Mouse (Mus musculus) right cerebral cortex, postnatal 10 days (tissue): ENCODE measurements around the gene Zfp287.
"Not testable (repeated sequence)": the region's sequence is repeated elsewhere in the genome, so short reads cannot be mapped to it uniquely, and the experiment has no call there.

ENCODE experiments used
- DNase-seq, 2 experiments: peaks; one replicate each; pipeline ENCODE4 v3.0.0; 2021; ENCODE audit warnings: low spot score in 2 of 2

Zfp287 gene

DNA sequence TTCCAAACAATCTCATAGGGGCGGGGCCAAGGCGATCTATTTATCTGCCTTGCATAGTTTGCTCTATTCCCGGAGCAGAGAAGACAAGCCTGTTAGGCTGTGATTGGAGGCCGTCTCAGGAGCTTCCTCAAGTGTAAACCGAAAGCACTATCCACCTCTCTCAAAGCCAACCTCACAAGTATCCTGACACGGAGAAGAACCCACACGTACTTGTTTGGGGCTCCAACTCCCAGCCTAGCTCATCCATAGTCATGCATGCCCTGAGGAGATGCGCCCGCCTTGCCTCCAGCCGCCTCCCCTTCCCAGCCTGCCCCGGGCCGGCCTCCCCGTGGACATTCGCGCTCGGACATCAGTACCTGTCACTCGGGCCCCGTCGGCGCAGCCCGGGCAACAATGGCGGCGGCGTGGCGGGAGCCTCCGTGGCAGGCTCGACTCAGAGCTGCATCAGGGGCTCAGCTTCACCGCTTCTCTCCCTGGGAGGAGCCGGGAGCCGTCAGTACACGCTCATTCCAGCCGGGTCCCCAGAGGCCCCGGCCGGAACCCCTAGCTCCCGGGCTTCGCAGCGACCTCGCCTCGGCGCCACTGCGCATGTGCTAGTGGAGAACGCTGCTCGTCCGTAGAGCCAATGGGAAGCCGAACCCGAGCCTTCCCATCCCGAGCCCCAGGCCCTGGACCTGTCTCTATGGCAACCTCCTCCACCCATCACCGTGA is at the start of gene Zfp287:
Gene Zfp287, minus strand, starts transcription at position 595 of the 711 bp plus-strand sequence.
- DNase-seq, result peak; percentile 95 to 97

DNA sequence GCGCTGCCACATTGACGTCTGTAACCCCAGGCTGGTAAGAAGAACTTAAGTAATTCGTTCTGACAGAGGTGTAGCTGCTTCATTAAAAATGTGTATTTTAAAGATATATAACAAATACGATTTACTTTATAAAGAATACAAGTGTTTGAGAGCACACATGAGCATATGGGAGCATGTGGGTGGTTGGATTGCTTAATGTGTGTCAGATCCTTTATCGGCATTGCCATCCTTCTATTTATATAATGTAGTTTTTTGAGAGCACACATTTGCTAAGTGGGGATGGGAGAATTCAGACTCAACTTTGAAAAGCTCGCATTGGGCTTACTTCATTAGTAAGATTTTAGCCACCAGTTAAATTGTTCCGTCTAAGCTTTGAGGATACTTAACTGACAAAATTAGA is 44.8 kb upstream of the Zfp287 start:
- no peak for DNase-seq

- no peak for DNase-seq
These were observed 29.2 kb upstream of the Zfp287 start for GRCm38 (mm10) chr11:62760755-62761457.

GRCm38 (mm10) chr11:62758491-62758890 is 26.8 kb upstream of the Zfp287 start:
- no peak for DNase-seq

- DNase-seq, result no peak
These were observed 26.2 kb upstream of the Zfp287 start for GRCm38 (mm10) chr11:62757906-62758305.

GRCm38 (mm10) chr11:62757143-62757507 is 25.4 kb upstream of the Zfp287 start:
- no peak for DNase-seq

DNA sequence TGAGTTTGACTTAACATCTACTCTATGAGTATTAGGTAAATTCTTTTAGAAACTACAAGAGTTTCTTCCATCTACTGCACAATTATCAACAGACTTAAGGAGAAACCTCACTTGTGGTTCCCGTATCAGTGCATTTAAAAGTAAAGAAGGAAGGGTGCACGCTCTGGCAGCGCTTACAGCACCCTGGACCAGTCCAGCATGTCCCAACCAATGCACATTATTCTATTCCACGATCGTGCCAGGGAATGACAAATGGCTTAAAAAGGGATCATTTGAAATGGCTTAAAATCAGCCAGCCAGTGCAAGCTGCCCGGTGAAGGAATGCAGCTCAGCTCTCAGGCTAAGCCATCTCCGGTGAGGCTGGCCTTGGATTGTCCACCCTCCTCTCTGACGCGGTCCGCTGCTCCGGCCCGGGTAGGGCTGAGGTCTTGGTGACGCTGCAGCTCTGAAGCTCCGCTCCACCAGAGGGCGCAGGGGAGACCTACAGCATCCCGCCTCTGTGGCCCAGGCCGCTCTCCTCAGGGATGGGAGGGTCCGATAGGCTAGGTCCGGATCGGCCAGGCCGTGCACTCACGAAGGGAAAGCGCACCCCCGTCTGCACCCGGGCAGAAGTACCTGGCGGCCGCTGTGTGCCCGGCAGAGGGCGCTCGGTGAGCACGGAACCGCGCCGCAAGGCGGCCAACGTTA is 24.9 kb upstream of the Zfp287 start:
- peak; percentile 93 for DNase-seq

DNA sequence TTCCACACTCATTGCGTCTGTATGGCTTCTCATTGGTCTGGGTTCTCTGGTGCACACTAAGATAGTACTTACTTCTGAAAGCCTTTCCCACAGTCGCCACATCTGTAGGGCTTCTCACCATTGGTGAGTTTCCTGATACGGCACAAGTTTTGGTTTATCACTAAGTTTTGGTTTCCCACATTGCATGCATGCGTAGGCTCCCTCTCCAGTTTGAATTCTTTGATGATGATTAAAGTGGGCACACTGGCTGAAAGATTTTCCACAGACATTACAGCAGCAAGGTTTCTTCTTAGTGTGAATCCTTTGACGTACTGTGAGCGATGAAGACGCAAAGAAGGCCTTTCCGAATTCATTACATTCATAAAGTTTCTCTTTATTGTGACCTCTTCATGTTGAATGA is 21.1 kb upstream of the Zfp287 start, which contains the start of gene Gm10428:
Gene Gm10428, plus strand, starts transcription at position 321 of the 400 bp plus-strand sequence.
- no peak for DNase-seq

DNA sequence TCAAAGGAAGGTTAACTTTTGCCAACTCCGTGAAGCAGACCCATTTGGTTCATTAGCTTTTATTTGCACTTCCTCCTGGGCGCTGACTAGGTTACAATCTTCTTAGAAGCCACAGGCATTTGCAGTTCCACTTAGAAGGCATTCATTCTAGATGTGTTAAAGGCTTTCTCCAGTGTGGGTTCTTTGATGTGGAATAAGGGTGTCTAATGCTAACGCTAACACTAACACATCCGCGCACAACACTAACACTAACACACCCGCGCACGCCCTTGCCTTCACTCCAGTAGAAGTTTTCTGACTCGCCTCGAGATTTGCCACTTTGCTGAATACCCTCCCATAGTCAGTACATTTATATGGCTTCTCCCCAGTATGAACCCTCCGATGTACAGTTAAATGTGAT is 20.5 kb upstream of the Zfp287 start:
- no peak for DNase-seq

GRCm38 (mm10) chr11:62749445-62749844 is 17.7 kb upstream of the Zfp287 start:
- not testable (repeated sequence) for DNase-seq

- no peak for DNase-seq
These were observed 16.4 kb upstream of the Zfp287 start for GRCm38 (mm10) chr11:62748062-62748461.

DNA sequence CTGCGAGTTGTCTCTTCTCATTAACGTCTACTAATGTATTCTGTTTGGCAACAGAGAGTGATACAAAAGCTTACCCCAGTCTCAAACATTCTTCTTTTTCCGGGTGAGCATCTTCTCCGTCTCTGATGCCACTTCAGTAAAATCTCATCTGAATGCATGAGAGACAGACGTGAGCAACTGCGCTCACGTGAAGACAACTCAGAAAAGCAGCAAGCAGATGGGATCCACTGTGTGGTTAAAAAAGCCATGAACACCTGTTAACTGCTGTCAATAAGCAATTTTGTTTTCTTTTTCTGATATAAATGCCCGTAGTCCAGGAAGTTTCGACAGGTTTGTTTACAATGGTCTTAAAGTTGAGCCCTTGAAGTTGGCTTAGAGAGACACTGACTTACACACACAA is 15.5 kb upstream of the Zfp287 start:
- DNase-seq, result no peak

- DNase-seq, result peak; percentile 79 to 81
These were observed 14.4 kb upstream of the Zfp287 start for GRCm38 (mm10) chr11:62746001-62746533.

DNA sequence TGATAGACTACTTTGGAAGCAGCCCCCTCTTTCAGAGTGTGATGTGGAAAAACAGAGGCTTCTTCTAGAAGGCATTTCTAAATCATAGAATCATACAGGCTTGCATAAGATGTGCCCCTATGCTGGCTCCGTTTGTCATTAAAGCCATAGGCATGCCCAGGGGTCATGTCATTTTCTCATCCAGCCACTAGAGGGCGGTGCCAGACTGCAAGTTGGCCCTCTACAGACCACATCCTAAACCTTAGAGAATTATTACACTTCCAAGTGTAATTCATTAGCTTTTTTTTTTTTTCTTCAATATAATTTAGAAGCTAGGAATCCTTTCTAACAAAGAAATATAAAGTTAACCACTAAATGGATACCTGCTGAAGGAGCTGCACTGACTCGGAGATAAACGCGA is 12.4 kb upstream of the Zfp287 start:
- DNase-seq, result peak; percentile 71 to 83

DNA sequence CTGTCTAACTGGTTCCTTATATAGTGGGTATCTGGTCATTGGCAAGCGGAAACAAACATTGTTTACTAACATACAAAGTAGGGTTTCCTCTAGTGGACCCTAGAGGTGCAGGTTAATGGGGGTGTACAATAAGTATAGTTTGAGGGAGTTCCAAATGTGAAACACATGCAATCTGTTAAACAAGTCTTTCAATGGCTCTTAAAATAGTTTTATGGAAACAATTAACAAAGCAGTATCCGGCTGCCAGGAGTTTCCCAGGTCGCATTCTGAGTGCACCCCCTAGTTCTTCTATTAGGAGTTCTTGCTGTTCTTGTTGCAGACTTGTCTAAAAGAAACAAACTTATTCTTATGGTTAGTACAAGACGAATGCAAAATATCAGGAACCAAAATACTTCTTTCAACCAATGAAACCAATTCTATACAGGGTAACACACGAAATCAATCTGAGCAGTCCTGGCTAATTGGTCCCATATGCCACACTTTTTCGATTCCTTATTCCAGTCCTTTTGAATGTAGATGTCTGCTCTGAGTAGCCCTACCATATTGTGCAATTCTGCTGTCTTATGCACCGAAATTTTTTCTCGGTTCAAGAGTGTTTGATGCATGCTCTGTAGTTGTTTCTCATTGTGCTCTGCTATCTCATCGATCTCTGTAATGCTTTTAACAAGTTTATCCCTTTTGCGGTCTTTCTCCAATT is 10.7 kb upstream of the Zfp287 start:
- no peak for DNase-seq

- no peak for DNase-seq
These were observed 9.5 kb upstream of the Zfp287 start for GRCm38 (mm10) chr11:62741186-62741585.

DNA sequence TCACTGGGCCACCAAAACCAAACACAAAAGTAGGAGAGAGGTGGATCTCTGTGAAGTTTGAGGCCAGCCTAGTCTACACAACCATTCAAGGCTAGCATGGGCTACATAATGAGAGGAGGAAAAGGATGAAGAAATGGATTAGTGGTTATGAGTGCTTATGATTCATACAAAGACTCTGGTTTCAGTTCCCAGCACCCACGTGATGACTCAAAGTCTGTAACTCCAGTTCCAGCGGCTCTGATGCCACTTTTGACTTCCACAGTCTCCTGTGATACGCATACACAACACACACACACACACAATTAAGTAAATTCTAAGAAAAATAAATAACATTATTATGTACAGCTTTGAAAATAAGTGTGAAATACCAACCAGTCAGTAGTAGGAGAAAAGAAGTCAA is 960 bp upstream of the Zfp287 start:
- DNase-seq, result no peak

GRCm38 (mm10) chr11:62732022-62732387 is 300 bp upstream of the Zfp287 start:
- DNase-seq, result no peak

GRCm38 (mm10) chr11:62728276-62728675 is 3.4 kb downstream of the Zfp287 start:
- DNase-seq, result no peak

DNA sequence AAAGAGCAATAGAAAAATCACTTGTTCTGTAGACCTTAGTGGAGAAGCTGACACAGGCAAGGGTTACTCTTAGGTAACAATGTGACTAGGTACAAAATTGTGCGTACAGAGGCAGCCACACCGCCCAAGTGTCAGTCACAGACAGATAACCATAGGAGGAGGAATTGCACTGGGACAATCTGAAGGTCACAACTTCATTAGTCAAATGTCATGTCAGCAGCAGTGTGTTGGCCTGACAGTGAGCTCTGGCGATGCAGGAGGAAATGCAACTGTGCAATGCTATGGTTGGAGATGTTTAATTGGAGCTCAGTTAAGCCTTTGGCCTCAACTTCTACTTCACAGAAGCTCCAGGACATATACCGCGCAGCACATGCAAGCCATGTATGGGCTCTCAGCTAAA is 21.0 kb downstream of the Zfp287 start:
- no peak for DNase-seq

DNA sequence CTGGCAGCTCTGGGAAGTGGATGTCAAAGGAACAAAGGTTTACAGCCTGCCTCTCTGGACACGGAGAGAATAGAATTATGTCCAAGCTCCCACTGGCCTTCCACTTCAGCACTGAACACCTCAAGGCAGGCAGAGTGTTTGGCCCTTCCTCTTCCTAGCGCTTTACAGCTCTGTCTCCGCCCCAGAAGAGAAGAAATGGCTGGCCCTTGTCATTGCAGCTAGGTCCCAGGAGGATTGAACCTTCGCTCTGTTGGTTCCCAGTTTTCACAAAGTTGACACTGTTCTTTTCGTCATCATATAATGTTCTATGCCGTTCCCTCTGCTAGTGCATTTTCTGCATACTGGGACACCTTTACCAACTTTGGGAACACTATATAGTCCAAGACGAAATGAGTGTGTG is 23.5 kb downstream of the Zfp287 start:
- no peak for DNase-seq

- no peak for DNase-seq
These were observed 25.6 kb downstream of the Zfp287 start for GRCm38 (mm10) chr11:62706141-62706540.
